Comparison of ENCODE assay signal across 11 mouse cellular contexts in the genomic region with DNA sequence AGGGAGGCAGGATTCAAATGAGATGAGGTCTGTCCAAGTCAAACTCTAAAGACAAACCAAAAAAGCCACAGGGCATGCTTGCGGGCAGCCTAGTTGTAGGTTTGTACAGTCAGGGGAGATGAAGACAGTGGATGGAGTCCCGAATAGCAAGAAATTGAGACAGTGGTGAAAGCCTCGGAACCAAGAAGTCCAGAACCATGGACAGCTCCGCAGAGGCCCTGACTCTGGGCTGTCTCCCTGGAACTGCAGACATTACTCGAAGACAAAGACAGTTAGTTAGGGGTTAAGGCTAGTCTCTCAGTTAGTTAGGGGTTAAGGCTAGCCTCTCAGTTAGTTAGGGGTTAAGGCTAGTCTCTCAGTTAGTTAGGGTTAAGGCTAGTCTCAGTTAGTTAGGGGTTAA. TPM values are rescaled to one million over a fixed set of nuclear protein-coding genes. Genes with fewer than 3 reads are reported as not detected.
DNase-seq lines count a peak whose midpoint lies in the region; ATAC-seq and TF ChIP-seq lines count a peak whose summit lies in the region.
"Had no signal": no experiment of that assay in that cellular context is flagged by ENCODE, and none has a peak within 500 bp of the region (broad histone marks: within the 10 kb centered on the region; RNA-seq: fewer than 3 reads in every experiment).

No protein-coding gene starts in this region.

- no peak overlapping the region for H3K4me3 ChIP-seq in lung, postnatal 0 days (ENCODE audit: low read depth, low read length)
- H3K4me3 ChIP-seq in liver, postnatal 0 days (ENCODE audit: low read depth, low read length): no peak overlapping the region
- H3K4me3 ChIP-seq: limb, embryonic 12.5 days; midbrain, embryonic 13.5 days had no signal

- no peaks in the 10 kb centered on the region for H3K36me3 ChIP-seq in lung, postnatal 0 days (ENCODE audit: insufficient read depth, low read length)
- H3K36me3 ChIP-seq in liver, postnatal 0 days (replicated peaks; ENCODE audit: insufficient read depth, low read length): no peaks in the 10 kb centered on the region
- H3K36me3 ChIP-seq: midbrain, embryonic 13.5 days had no signal

- 42% methylated on average over 5 of the region's 5 CpGs for WGBS in lung, postnatal 0 days
- WGBS in liver, postnatal 0 days (ENCODE audit: insufficient replicate concordance): 55% methylated on average over 5 of the region's 5 CpGs

- TF ChIP-seq CTCF in lung, postnatal 0 days (IDR thresholded peaks at IDR 0.05): no peak
- TF ChIP-seq CTCF in liver, postnatal 0 days (IDR thresholded peaks at IDR 0.05; ENCODE audit: low read depth): no peak

- peak; percentile 38 for DNase-seq in adrenal gland, postnatal 25 days
- no peak for DNase-seq in adrenal gland, adult 18-20 months (ENCODE audit: low spot score in 2 of 2)
- peak; percentile 13 for DNase-seq in lung, postnatal 0 days (ENCODE audit: low spot score)
- DNase-seq in lung, postnatal 25 days (ENCODE audit: low spot score): no peak
- peak; percentile 65 for DNase-seq in R1 (ENCODE audit: low read depth, low spot score)
- peak; percentile 34 for DNase-seq in liver, postnatal 0 days
- no peak for DNase-seq in left cerebral cortex, adult 9 months (ENCODE audit: low spot score in 2 of 2)
- no peak for DNase-seq in right cerebral cortex, postnatal 25 days
- DNase-seq: kidney, adult 18-20 months had no signal

- H3K4me2 ChIP-seq in lung, postnatal 0 days (replicated peaks; ENCODE audit: low read depth, low read length): no peak overlapping the region
- no peak overlapping the region for H3K4me2 ChIP-seq in liver, postnatal 0 days (ENCODE audit: low read depth, low read length)
- H3K4me2 ChIP-seq: limb, embryonic 12.5 days; midbrain, embryonic 13.5 days had no signal

- H3K4me1 ChIP-seq in lung, postnatal 0 days (ENCODE audit: insufficient read depth, low read depth, low read length): no peaks in the 10 kb centered on the region
- H3K4me1 ChIP-seq in liver, postnatal 0 days (ENCODE audit: insufficient read depth): no peaks in the 10 kb centered on the region
- H3K4me1 ChIP-seq: limb, embryonic 12.5 days; midbrain, embryonic 13.5 days had no signal

- H3K27me3 ChIP-seq in lung, postnatal 0 days (replicated peaks; ENCODE audit: insufficient read depth, low read length): no peaks in the 10 kb centered on the region
- H3K27me3 ChIP-seq in liver, postnatal 0 days (ENCODE audit: insufficient read depth, low read length): no peaks in the 10 kb centered on the region
- H3K27me3 ChIP-seq: limb, embryonic 12.5 days; midbrain, embryonic 13.5 days had no signal

- no peak for ATAC-seq in lung, postnatal 0 days
- no peak for ATAC-seq in liver, postnatal 0 days
- ATAC-seq: midbrain, embryonic 13.5 days had no signal

- no peak overlapping the region for H3K9ac ChIP-seq in lung, postnatal 0 days (replicated peaks; ENCODE audit: low read depth)
- no peak overlapping the region for H3K9ac ChIP-seq in liver, postnatal 0 days (replicated peaks)
- H3K9ac ChIP-seq: limb, embryonic 12.5 days; midbrain, embryonic 13.5 days had no signal

- no peak for TF ChIP-seq EP300 in lung, postnatal 0 days (IDR thresholded peaks at IDR 0.05)
- no peak for TF ChIP-seq EP300 in liver, postnatal 0 days (IDR thresholded peaks at IDR 0.05; ENCODE audit: low read depth)

- no peak overlapping the region for H3K27ac ChIP-seq in lung, postnatal 0 days (ENCODE audit: low read length)
- no peak overlapping the region for H3K27ac ChIP-seq in liver, postnatal 0 days (ENCODE audit: low read depth)
- H3K27ac ChIP-seq: limb, embryonic 12.5 days; midbrain, embryonic 13.5 days had no signal

- no peaks in the 10 kb centered on the region for H3K9me3 ChIP-seq in lung, postnatal 0 days (ENCODE audit: low read length)
- H3K9me3 ChIP-seq in liver, postnatal 0 days (ENCODE audit: low read length): no peaks in the 10 kb centered on the region
- H3K9me3 ChIP-seq: limb, embryonic 12.5 days; midbrain, embryonic 13.5 days had no signal

RNA-seq across cellular contexts. Expression of gene Acvr2b, which starts 13.0 kb away (rescaled TPM):
- total RNA-seq in adrenal gland, postnatal 25 days (2021): 10.2 and 10.5 TPM in 2 replicates
- 1 to 10 TPM; 4.8 to 5.0 TPM for total RNA-seq in adrenal gland, adult 18-20 months (2021)
- polyA plus RNA-seq in lung, postnatal 0 days (2015; fragmentation: Nextera tagmentation; extraction: Ambion mirVana): 15.6 TPM in 2 replicates
- 2.2 and 4.1 TPM in 2 replicates for polyA plus RNA-seq in liver, postnatal 0 days (2015; fragmentation: Nextera tagmentation; extraction: Ambion mirVana)

RNA-seq across cellular contexts. Expression of gene Slc22a14, which starts 23.6 kb away (rescaled TPM):
- not detected in 2 replicates for total RNA-seq in adrenal gland, postnatal 25 days (2021)
- total RNA-seq in adrenal gland, adult 18-20 months (2021): not detected
- polyA plus RNA-seq in lung, postnatal 0 days (2015; fragmentation: Nextera tagmentation; extraction: Ambion mirVana): 0.17 TPM in 1 of 2 replicates, not detected in the other
- not detected in 2 replicates for polyA plus RNA-seq in liver, postnatal 0 days (2015; fragmentation: Nextera tagmentation; extraction: Ambion mirVana)
- polyA plus RNA-seq: limb, embryonic 12.5 days had no signal

RNA-seq across cellular contexts. Expression of gene Xylb, which starts 31.8 kb away (rescaled TPM):
- total RNA-seq in adrenal gland, postnatal 25 days (2021): 1.3 and 2.6 TPM in 2 replicates
- 1 to 10 TPM; 1.1 TPM for total RNA-seq in adrenal gland, adult 18-20 months (2021)
- polyA plus RNA-seq in lung, postnatal 0 days (2015; fragmentation: Nextera tagmentation; extraction: Ambion mirVana): 2.0 and 2.2 TPM in 2 replicates
- polyA plus RNA-seq in liver, postnatal 0 days (2015; fragmentation: Nextera tagmentation; extraction: Ambion mirVana): 8.2 and 9.2 TPM in 2 replicates

RNA-seq across cellular contexts. Expression of gene Myd88, which starts 47.7 kb away (rescaled TPM):
- total RNA-seq in adrenal gland, postnatal 25 days (2021): 23.7 and 32.1 TPM in 2 replicates
- total RNA-seq in adrenal gland, adult 18-20 months (2021): 10 to 100 TPM; 28.0 to 30.3 TPM
- 50.3 and 61.3 TPM in 2 replicates for polyA plus RNA-seq in lung, postnatal 0 days (2015; fragmentation: Nextera tagmentation; extraction: Ambion mirVana)
- 15.6 and 16.7 TPM in 2 replicates for polyA plus RNA-seq in liver, postnatal 0 days (2015; fragmentation: Nextera tagmentation; extraction: Ambion mirVana)

RNA-seq across cellular contexts. Expression of gene Acaa1a, which starts 49.5 kb away (rescaled TPM):
- 99.0 and 138 TPM in 2 replicates for total RNA-seq in adrenal gland, postnatal 25 days (2021)
- total RNA-seq in adrenal gland, adult 18-20 months (2021): 100 to 1,000 TPM; 119 to 124 TPM
- polyA plus RNA-seq in lung, postnatal 0 days (2015; fragmentation: Nextera tagmentation; extraction: Ambion mirVana): 114 and 128 TPM in 2 replicates
- 132 and 141 TPM in 2 replicates for polyA plus RNA-seq in liver, postnatal 0 days (2015; fragmentation: Nextera tagmentation; extraction: Ambion mirVana)

Comparison
In these comparisons a context has a peak if more than half of its experiments do, and no peak if none do; other contexts are left out.
1. DNase-seq: peak in adrenal gland, postnatal 25 days (single experiment), lung, postnatal 0 days (single experiment), R1 (single experiment) and liver, postnatal 0 days (single experiment); none in adrenal gland, adult 18-20 months (0 of 2), lung, postnatal 25 days (single experiment), left cerebral cortex, adult 9 months (0 of 2) and right cerebral cortex, postnatal 25 days (single experiment).